Mouse (Mus musculus) hematopoietic stem cell, adult 5-6 weeks (primary cell): ENCODE measurements around the gene Ctxn2. TPM values are rescaled to one million over a fixed set of nuclear protein-coding genes. Genes with fewer than 3 reads are reported as not detected.

Experiments used
- ATAC-seq, 2 experiments: fragments of 125-278 bp in 1 of 2; replicated peaks in 1 of 2; 2 replicates each; pipeline ENCODE4 v1.8.0; 2016 to 2017; ENCODE audit warnings: inconsistent platforms in 2 of 2, mild to moderate bottlenecking in 2 of 2, moderate number of reproducible peaks in 2 of 2, low read depth in 1 of 2, moderate TSS enrichment in 1 of 2; ENCODE audit not compliant: low FRiP score in 2 of 2, poor library complexity in 2 of 2, severe bottlenecking in 2 of 2, insufficient read depth in 1 of 2, low TSS enrichment in 1 of 2
- total RNA-seq: library from RNA; stranded (forward); fragments of 172-1452, 232-1000 nt; gene quantifications from 2 replicates; pipeline ENCODE4 v1.2.3, GENCODE M21; 2017

The Ctxn2 gene
- total RNA-seq, 1 experiment from 2014 or later = not detected

DNA sequence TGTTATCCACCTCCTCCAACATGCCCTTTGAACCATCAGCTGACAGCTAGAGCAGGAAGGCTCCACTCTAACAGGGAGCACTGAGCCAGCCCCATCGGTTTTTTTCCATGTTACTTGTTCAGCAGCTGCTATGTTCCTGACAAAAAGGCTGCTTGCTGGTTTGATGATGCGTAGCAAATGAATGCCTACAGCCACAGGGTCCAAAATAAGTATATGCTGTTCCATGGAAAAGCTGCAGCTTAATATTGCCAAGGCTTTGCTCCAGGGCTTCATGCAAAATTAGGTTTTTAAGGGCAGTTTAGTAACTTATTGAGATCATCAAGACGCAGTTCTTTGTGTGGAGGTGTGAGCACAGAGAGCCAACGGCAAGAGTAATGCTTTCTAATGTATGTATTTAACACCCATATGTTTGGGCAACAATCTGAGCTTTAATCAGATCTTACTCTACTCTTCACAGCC lies 25.5 kb downstream of the Ctxn2 start:
- no peak for ATAC-seq

DNA sequence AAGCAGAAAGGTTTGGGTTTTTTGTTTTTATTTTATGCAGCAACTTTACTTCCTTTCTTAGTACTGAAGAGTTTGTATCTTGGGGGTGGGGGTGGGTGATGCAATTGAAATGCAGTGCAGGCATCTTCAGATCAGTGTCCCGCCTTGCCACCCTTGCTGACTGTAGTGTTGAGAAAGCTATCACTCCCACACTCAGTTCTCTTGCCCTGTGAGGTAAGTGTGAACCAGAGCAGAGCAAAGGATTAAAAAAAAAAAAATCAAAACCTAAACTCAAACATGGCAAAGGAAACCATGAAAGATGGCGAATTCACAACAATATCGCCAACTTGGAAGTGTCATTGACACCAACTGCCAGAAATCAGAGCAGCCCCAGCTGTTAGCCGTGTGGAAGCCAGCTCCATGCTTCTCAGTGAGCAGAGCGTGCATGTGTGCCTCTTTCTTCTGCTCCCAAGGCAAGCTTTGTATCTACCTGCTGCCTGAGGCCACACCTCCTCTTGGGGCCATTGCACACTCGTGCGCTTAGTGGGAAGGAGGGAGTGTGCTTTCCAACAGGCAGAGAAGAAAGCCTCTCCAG lies 41.8 kb downstream of the Ctxn2 start:
- ATAC-seq = no peak

DNA sequence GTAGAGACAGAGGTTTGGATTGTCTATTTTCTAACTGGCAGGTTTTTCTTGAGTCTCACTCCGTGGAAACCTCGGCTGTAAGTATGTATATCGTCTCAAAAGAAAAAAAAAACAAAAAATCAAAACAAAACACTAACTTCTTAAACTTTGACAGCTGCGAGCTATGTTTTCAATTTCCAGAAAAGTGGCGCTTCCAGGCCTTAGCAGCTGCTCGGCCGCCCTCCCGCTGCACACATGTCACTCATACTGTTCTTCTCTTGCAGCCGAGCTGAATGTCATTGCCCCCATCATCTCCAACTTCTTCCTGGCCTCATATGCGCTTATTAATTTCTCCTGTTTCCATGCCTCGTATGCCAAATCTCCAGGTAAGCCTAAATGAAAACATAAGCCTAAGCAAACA lies 51.4 kb downstream of the Ctxn2 start:
- ATAC-seq = no peak

DNA sequence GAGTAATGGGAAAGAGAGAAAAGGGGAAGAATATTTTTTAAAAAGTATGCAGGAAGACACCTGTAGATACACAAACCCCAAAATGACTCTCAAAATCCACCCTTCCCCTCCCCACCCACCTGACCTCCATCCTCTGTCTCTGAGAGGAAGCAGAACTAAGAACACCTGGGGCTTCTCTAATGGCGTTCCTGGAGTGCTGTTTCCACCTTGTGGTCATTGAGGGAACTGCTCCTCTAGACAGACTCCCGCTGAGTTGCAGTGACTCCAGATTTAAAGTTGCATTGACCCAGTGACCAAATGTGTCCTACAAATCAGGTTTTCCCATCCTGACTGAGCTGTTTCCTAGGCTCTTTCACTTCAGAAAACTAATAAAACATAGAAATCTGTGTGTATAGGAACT lies 52.7 kb downstream of the Ctxn2 start:
- peak; percentile 62 to 85 for ATAC-seq

DNA sequence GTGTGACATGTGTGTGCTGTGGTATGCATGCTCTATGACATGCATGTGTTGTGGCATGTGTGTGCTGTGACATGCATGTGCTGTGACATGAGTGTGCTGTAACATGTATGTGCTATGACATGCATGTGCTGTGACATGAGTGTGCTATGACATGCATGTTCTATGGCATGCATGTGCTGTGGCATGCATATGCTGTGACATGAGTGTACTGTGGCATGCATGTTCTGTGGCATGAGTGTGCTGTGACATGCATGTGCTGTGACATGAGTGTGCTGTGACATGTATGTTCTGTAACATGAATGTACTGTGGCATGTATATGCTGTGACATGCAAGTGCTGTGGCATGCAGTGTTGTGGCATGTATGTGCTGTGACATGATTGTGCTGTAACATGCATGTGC lies 56.4 kb downstream of the Ctxn2 start:
- ATAC-seq = no peak

DNA sequence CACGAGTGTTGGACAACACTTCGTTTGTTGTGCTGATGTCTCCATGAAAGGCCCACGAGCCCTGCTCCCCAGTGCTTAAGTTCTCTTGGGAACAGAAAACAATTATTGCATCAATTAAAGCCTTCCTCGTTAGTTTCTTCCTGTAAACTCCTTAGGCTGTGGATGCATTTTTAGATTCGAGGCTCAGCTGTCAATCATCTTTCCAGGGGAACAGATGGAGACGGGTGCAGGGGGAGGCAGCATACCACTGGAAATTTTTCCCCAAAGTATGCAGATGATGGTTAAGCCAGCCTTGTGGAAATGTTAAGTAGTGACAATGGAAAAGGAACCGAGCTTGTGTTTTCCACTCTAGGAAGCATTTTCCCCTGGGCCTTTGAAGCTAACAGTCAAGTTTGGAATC lies 60.3 kb downstream of the Ctxn2 start:
- no peak for ATAC-seq

Other genes with a start within 250 kb of the Ctxn2 start
- gene Slc24a5, start 68.6 kb upstream of the Ctxn2 start, total RNA-seq = 12.6 and 17.5 TPM in 2 replicates
- gene Myef2, start 13.0 kb upstream of the Ctxn2 start, total RNA-seq = 54.2 and 82.3 TPM in 2 replicates
- not detected in 2 replicates for gene Slc12a1, start 15.8 kb downstream of the Ctxn2 start, total RNA-seq
- gene Dut, start 110.5 kb downstream of the Ctxn2 start, total RNA-seq = 150 and 167 TPM in 2 replicates